Mouse (Mus musculus) liver, embryonic 18 days (tissue): ENCODE data around the gene Raver2. TPM values are rescaled to one million over a fixed set of nuclear protein-coding genes. Genes with fewer than 3 reads are reported as not detected.

Experiments
- polyA plus RNA-seq: library from polyadenylated mRNA; depleted of rRNA; stranded (reverse); fragments of >200 nt; gene quantifications from 2 replicates; pipeline ENCODE4 v1.2.3, GENCODE M21; 2012; rRNA removed

The Raver2 gene
- 0.32 and 0.44 TPM in 2 replicates for polyA plus RNA-seq

DNA sequence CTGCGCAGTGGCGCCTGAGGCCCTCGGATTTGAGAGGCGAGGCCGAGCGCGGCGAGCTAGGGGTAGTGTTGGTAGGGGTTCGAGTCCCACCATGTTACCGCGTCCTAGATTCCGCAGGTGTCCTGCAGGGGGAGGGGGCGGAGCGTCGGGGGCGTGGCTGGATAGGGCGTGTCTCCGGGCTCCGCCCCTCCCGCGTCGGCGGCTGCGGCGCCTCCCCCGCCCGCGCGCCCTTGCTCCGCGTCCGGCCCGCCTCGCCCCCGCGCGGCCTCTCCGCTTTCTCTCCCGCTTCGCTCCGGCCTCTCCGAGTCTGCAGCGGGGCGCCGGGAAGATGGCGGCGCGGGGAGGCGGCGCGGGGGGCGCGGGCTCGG, at the start of gene Raver2:
Gene Raver2 (plus strand): TSS at position 198 of the 368 bp plus-strand sequence.

DNA sequence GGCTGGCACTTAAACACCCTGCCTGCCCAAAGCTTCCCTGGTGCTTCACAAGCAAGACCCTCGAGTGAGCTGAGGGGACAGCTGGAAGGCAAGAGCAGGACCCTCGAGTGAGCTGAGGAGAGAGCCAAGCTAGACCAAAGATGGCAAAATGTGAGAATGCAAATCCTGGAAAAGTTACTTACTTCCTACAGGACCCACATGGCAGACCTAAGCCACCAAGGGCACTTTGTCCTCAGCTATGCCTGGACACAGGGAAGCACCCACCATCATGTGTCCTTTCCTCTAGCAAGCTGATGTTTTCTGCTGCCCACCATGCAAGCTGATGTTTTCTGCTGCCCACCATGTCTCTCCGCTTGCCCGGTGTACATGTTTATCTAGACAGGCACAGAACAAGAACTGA, 48.2 kb upstream of the Raver2 start, which contains the start of gene Gm10577:
Gene Gm10577 (minus strand): TSS at position 101 of the 400 bp plus-strand sequence.

Other genes with a start within 250 kb of the Raver2 start
- gene Gm10577, start 48.3 kb upstream of the Raver2 start, polyA plus RNA-seq, result not detected in 2 replicates
- gene Jak1, start 196.3 kb downstream of the Raver2 start, polyA plus RNA-seq, result 23.7 TPM in 2 replicates